Mouse (Mus musculus) testis, adult 2 months (tissue): ENCODE measurements around the gene Ksr1. TPM values are rescaled to one million over a fixed set of nuclear protein-coding genes. Genes with fewer than 3 reads are reported as not detected.
"Not testable (repeated sequence)": the region's sequence is repeated elsewhere in the genome, so short reads cannot be mapped to it uniquely, and the experiment has no call there.

Experiments
- H3K27ac ChIP-seq: fragments of 200-500 bp; 2 replicates; pipeline ENCODE4 v1.5.1; 2012; ENCODE audit warnings: low read depth, low read length; ENCODE audit not compliant: control insufficient read depth, insufficient read depth
- H3K27me3 ChIP-seq: fragments of 200-500 bp; 2 replicates; pipeline ENCODE4 v1.6.1; 2012; ENCODE audit warnings: mild to moderate bottlenecking, low read length, moderate library complexity; ENCODE audit not compliant: control insufficient read depth, insufficient read depth
- H3K36me3 ChIP-seq: fragments of 200-500 bp; 2 replicates; pipeline ENCODE4 v1.6.1; 2012; ENCODE audit warnings: mild to moderate bottlenecking, low read length; ENCODE audit not compliant: control insufficient read depth, insufficient read depth
- H3K4me1 ChIP-seq: fragments of 200-500 bp; 2 replicates; pipeline ENCODE4 v1.6.1; 2012; ENCODE audit warnings: low read length; ENCODE audit not compliant: control insufficient read depth, insufficient read depth
- H3K4me3 ChIP-seq: fragments of 200-500 bp; 2 replicates; pipeline ENCODE4 v1.5.1; 2012; ENCODE audit warnings: low read depth, mild to moderate bottlenecking, low read length, moderate library complexity, mixed read lengths; ENCODE audit not compliant: control insufficient read depth
- CTCF ChIP-seq: fragments of 200-500 bp; IDR thresholded peaks from 2 replicates; pipeline ENCODE4 v1.5.1; 2012; ENCODE audit warnings: low read depth, mild to moderate bottlenecking, inconsistent platforms, low read length, moderate library complexity; ENCODE audit not compliant: control insufficient read depth, insufficient read depth, insufficient replicate concordance
- POLR2A ChIP-seq: fragments of 200-500 bp; IDR thresholded peaks from 2 replicates; pipeline ENCODE4 v1.6.1; 2012; ENCODE audit warnings: low read depth, mild to moderate bottlenecking, inconsistent platforms, low read length, moderate library complexity; ENCODE audit not compliant: control insufficient read depth
- polyA plus RNA-seq: library from polyadenylated mRNA; depleted of rRNA; stranded (reverse); fragments of >200 nt; gene quantifications from 2 replicates; pipeline ENCODE4 v1.2.3, GENCODE M21; 2012

The Ksr1 gene
- polyA plus RNA-seq, 1 experiment: 6.7 TPM

- Histone ChIP-seq H3K27ac (no peak overlapping the region), H3K36me3 (no peaks in the 10 kb centered on the region), H3K4me1 (peaks cover 4% of the 10 kb centered on the region; the same call in 1 of the 2 replicates), H3K27me3 (no peaks in the 10 kb centered on the region), H3K4me3 (no peak overlapping the region)
- TF ChIP-seq POLR2A (no peak), CTCF (no peak)
Measured at GRCm38 (mm10) chr11:79012529-79012928, 133.7 kb downstream of the Ksr1 start.

- H3K27ac ChIP-seq: no peak overlapping the region
- TF ChIP-seq CTCF (no peak), POLR2A (no peak)
Measured at GRCm38 (mm10) chr11:79008891-79009290, 137.3 kb downstream of the Ksr1 start.

GRCm38 (mm10) chr11:79008007-79008775, 138.0 kb downstream of the Ksr1 start:
- TF ChIP-seq CTCF (no peak), POLR2A (no peak)
- H3K4me3 ChIP-seq: no peak overlapping the region
- no peaks in the 10 kb centered on the region for H3K4me1 ChIP-seq
- H3K36me3 ChIP-seq: no peaks in the 10 kb centered on the region
- no peak overlapping the region for H3K27ac ChIP-seq
- H3K27me3 ChIP-seq: no peaks in the 10 kb centered on the region

More at GRCm38 (mm10) chr11:79008891-79009290, 137.3 kb downstream of the Ksr1 start:
- Histone ChIP-seq H3K27me3 (no peaks in the 10 kb centered on the region), H3K36me3 (no peaks in the 10 kb centered on the region), H3K4me3 (no peak overlapping the region), H3K4me1 (no peaks in the 10 kb centered on the region)

- not testable (repeated sequence) for H3K36me3 ChIP-seq, H3K4me3 ChIP-seq, H3K27ac ChIP-seq, H3K4me1 ChIP-seq, H3K27me3 ChIP-seq
Measured at GRCm38 (mm10) chr11:79007356-79007755, 138.9 kb downstream of the Ksr1 start.

- Histone ChIP-seq H3K27me3 (no peaks in the 10 kb centered on the region), H3K4me1 (no peaks in the 10 kb centered on the region), H3K4me3 (no peak overlapping the region), H3K36me3 (no peaks in the 10 kb centered on the region), H3K27ac (no peak overlapping the region)
- TF ChIP-seq POLR2A: no peak
- no peak for TF ChIP-seq CTCF
Measured at GRCm38 (mm10) chr11:79006417-79006816, 139.8 kb downstream of the Ksr1 start.

- Histone ChIP-seq H3K27me3 (no peaks in the 10 kb centered on the region), H3K36me3 (no peaks in the 10 kb centered on the region), H3K27ac (no peak overlapping the region), H3K4me3 (no peak overlapping the region), H3K4me1 (no peaks in the 10 kb centered on the region)
- no peak for TF ChIP-seq POLR2A
- no peak for TF ChIP-seq CTCF
Measured at GRCm38 (mm10) chr11:79005578-79006394, 140.4 kb downstream of the Ksr1 start.

- Histone ChIP-seq H3K27me3 (no peaks in the 10 kb centered on the region), H3K36me3 (no peaks in the 10 kb centered on the region), H3K4me3 (no peak overlapping the region), H3K4me1 (no peaks in the 10 kb centered on the region), H3K27ac (no peak overlapping the region)
- TF ChIP-seq CTCF: no peak
- no peak for TF ChIP-seq POLR2A
Measured at GRCm38 (mm10) chr11:79003769-79004638, 142.2 kb downstream of the Ksr1 start.
